Mouse (Mus musculus): ENCODE measurements around the gene Kpna6.
"Not testable (repeated sequence)": the region's sequence is repeated elsewhere in the genome, so short reads cannot be mapped to it uniquely, and the experiment has no call there.

Gene Kpna6

GRCm38 (mm10) chr4:129672083-129672877, at the start of gene Kpna6:
TSS of gene Kpna6 (minus strand) at chr4:129672767.
- peak; percentile 95 for DNase-seq

DNA sequence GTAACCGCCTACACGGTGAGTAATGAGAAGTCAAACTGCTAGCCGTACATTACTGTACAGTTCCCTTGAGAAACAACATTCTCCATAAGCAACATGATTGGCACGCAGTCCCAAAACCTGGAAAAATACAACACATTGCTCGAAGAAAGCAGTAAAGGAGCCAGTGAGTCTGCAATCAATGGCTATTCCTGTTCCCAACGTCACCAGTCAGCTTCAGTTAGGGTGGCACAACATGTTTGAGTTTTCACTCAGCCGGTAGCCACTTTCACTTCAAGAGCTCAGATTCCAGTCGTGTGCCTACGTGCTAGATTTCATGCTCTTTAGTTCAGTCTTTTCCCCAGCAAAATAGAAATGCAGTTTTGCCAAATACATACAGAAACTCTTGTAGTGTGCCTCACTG, 43.7 kb upstream of the Kpna6 start:
- DNase-seq: no peak

DNA sequence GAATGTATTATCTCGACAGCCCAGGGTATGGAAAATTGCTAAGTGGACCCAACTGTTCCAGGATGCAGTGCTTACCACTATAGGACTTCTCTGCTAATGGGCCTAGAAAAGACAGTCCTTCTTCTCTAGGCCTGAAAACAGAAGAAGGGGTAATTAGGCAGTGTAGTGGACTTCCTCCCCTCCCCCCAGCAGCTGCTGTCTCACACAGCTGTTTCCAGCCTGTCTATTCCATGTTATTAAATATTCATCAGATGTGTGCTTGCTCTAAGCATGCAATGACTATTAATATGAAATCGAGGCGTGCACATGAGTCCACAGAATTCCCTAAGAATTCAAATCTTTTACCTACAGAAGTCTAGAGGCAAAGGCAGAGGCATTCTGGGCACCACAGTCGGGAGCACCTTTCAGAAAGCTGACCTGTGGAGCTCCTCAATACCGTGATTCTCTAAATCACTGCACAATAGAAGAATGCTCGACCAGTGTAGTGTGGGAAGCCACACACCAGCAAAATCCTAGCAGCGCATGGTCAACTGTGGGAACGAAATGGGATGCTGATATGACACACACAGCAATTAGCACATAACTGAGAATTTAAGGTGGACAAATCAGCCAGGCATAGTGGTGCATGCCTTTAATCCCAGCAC, 37.0 kb upstream of the Kpna6 start:
- DNase-seq: peak; percentile 67

GRCm38 (mm10) chr4:129706750-129707149, 34.2 kb upstream of the Kpna6 start:
- no peak for DNase-seq

- DNase-seq: peak; percentile 78
Measured at GRCm38 (mm10) chr4:129702454-129702853, 29.9 kb upstream of the Kpna6 start.

- DNase-seq: peak; percentile 94
Measured at GRCm38 (mm10) chr4:129701503-129702377, 29.2 kb upstream of the Kpna6 start.

DNA sequence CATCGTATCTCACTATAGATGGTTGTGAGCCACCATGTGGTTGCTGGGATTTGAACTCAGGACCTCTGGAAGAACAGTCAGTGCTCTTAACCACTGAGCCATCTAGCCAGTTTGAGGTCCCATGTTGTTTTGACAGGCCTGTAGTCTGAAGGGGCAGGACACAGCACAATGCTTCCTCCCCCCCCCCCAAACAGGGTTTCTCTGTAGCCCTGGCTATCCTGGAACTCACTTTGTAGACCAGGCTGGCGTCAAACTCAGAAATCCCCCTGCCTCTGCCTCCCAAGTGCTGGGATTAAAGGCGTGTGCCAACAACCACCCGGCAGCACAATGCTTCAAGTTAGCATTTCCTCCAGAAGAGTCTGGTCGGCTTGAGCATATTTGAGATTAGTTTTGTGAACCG, 28.1 kb upstream of the Kpna6 start:
- not testable (repeated sequence) for DNase-seq

DNA sequence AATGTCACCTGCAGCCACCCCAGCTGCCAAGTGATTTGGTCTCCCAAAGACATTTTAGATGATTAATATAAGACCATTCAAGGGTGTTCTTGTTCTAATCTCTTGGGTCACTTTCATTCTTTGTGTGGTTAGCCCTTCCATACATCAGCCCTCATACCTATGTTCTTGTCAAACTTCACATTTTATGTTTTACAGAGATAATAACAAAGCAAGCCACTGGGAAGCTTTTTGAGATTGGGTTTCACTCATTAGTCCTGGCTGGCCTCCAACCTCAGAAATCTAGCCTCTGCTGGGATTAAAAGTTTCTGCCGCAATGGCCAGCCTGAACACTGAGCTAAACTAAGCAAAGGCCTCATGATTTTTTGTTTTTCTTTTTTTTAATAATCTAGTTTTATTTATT, 27.6 kb upstream of the Kpna6 start:
- DNase-seq: no peak

DNA sequence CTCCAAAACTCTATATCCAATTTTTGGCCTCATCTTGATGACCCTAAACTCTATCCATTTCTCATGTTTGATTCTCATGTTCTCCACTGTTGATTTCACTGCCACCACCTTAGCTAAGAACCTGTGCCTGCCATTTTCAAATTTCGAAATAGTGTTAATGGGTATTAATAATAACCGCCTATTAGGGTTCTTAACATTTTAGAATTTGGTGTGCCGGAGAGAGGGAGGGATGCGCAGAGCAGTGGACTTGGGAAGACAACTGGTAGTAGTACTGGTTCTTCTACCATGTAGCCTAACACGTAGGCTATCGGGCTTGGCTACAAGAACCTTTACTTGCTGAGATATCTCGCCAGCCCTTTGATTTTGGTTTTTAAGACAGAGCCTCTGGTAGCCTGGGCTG, 24.6 kb upstream of the Kpna6 start:
- DNase-seq: no peak

DNA sequence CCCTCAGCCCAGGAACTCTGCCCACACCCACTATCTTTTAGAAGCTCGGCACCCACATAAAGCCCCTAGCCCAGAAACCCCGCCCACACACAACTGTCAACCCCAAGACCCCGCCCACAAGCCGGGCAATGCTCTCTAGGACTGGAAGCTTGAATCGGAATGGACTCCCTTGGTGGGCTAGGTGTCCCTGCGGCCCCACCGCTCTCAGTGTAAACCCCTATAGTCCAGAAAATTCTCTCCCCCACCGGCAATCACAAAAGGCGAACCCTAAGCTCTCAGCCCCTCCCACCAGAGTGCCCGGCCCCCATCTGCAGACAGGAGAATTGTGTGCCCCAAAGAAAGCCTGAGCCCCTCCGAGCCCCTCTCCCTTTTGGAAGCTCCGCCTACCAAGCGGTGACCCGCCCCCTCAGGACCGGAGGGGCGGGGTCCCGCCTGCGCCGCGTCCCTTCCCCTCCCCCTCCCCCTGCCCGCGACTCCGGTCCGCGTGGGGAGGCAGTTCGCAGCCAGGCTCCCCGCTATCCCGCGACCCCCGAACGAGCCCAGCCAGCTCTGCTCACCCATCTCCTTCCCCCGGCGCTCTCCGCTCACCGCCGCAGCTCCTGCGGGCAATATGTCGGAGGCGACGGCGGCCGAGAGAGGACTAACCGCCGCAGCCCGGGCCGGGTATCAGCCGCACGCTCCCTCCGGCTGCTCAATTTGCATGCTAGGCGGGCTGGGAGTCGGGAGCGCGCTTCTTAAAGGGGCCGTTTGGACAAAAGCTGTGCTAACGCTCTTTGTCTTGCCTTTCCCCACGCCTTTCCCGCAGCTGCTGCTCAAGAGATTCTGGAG, 23.8 kb upstream of the Kpna6 start, which contains the start of gene Tmem39b:
Tmem39b (minus strand) TSS at position 681 of the 828 bp plus-strand sequence.
- DNase-seq: peak; percentile 95

DNA sequence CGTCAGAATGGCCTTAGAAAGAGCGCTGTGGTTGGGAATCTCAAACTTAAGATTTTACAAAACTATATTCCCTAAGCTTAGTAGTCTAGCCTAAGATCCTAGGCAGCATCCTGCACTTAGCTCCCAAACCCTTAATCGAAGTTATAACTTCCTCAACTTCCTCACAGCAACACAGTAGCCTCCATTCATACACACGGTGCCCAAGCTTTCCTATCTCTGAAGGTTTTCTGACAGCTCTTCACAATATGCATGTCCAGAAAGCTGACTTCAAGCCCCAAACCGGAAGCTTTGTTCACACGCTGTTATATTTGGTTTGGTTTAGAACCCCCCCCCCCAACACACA, 23.2 kb upstream of the Kpna6 start:
- DNase-seq: no peak

DNA sequence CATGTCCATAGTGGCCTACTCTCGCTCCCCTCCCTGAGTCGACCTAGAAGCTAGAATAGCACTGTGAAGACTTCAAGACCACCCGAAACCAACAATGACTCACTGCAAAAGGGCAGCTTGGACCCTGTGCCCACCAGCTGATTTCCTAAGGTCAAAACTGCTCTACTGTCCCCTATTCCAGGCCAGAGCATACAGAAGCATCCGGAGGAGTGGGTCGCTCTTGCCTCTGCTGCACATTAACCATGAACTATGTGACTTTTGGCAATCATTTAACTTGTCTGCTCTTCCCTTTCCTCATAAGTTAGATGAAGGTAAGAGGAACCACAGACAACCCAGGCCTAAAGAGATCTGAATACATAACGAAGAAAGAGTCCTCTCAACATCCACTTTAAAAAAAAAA, 12.0 kb upstream of the Kpna6 start:
- no peak for DNase-seq

GRCm38 (mm10) chr4:129683901-129684493, 11.4 kb upstream of the Kpna6 start:
- DNase-seq: no peak

DNA sequence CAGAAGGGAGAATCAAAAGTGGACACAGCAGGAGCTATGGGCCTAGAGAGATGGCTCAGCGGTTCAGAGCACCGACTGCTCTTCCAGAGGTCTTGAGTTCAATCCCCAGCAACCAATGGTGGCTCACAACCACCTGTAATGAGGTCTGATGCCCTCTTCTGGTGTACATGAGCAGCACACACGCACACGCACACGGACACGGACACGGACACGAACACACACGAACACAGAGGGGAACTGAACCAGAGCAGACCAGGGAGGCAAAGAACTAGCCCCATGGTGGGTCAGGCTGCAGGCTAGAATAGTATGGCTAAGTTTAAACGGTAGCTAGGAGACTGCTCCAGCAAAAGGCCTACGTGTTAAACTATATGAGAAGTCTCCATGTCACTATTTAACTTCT, 9.3 kb upstream of the Kpna6 start:
- no peak for DNase-seq

DNA sequence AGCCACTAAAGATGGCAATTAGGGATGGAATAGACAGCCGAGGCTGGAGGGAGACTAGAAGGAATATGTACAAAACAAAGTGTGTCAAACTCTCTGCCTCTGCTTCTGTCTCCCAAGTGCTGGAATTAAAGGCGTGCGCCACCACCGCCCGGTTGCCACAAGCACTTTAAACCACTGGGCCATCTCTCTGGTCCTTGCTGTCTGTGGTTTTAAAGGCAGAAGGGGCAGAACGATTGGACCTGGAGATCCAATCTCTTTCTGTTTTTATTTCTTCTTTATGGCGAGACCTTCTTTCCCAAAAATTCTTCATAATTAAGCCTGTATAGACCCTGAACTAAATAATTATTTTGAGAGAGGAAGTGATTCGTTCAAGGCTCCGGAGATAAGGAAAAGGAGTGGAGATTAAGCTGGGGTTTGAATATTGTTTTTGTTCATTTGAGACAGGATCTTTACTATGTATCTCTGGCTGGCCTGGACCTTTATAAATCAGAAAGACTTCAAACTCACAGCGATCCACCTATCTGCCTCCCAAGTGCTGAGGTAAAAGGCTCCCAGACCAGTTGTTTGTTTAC, 397 bp upstream of the Kpna6 start:
- DNase-seq: no peak

DNA sequence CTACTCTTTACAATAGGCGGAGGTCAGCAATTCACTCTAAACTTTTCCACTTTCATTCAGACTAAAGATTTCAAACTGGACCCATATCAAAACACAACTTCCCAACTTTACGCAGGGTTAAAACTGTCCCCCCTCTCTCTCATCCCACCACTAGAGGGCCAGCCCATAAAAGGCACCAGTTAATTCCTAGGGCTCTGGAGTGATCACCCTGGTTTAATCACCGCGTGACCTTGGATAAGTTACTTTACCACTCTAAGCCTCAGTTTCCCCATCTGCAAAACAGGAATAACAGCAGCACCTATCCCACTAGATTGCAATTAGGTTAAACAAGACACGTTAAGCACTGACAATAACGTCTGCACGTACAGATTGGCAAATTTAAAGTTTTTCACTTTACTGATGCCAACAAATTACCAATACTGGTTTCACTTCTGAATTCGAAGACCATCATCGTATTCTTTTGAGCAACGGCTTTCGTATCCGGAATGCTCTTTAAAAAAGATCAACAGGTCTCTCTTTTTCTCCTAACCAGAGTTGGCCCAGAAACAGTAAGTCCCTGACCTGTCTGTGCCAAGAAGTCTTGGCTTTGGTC, 980 bp downstream of the Kpna6 start:
- peak; percentile 76 for DNase-seq

DNA sequence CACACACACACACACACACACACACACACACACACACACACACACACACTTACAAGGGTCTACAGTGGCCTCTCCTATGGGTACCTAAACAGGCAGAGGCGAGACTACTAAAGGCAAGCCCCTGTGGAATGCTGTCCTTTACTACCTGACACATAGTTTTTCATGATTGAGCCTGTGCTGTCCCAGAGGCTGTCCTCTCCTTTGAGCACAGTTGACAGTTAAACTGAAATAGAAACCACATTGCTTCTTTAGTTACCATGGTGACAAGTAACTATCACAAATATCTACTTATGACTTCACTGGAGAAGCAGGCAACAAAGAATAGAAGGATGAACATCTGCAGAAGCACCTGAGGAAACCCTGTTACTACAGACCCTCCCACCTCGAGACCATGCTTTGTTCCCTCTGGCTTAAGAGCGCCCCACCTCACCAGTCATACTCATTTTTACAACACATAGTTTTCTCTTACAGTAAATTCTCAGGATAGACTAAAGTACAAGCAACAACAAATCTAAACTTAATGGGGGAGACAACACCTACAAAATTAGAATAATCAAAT, 10.2 kb downstream of the Kpna6 start:
- no peak for DNase-seq

DNA sequence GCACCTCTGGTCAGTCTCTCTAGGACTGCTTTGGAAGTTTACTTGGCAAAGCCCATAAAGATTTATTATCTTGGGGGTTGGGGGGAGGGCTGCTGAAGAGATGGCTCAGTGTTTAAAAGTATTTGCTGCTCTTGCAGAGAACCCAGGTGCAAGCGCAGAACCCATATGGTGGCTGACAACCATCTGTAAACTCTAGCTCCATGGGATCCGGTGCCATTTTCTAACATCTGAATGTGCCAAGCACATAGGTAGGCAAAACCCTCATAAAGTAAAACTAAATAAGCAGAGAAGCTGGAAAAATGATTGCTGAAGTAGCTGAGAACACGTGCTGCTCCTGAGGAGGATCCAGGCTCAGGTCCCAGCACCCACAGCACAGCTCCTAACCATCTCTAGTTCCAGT, 11.0 kb downstream of the Kpna6 start:
- no peak for DNase-seq

GRCm38 (mm10) chr4:129654770-129655169, 17.8 kb downstream of the Kpna6 start:
- no peak for DNase-seq

DNA sequence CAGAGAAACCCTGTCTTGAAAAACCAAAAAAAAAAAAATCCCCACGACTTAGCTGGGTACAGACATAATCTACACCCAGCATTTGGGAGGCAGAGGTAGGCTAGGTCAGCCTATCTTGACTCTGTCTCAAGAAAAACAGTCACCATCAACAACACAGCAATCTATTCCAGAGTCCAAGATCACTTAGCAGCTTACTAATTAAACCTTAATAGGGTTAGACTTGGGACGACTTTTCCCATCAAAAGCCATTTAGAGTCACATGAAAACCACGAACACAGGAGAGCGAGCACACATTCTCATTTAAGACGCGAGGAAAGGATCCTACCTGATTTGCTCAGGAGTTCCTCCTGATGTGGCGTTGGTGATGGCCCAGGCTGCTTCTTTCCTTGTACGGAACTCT, 22.2 kb downstream of the Kpna6 start:
- DNase-seq: no peak

DNA sequence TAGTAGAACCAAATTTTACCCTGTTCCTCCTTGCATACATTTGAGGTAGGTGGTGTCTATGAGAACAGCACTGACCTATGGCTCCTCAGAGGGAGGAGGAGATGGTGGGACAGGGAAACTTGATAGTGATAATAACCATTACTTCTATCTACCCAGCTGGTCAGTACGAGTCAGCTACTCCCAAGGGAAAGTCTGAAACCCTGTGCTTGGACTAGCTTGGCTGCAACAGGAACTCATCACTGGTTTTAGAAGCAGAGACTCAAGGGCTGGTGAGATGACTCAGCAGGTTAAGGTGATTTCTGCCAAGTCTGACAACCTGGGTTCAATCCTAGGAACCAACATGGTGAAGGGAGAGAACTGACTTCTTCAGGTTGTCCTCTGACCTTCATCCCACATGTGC, 23.9 kb downstream of the Kpna6 start:
- DNase-seq: no peak
